Mouse (Mus musculus): ENCODE data around the gene Fgfr2. TPM values are rescaled to one million over a fixed set of nuclear protein-coding genes. Genes with fewer than 3 reads are reported as not detected.
A peak's percentile ranks its signal among the peaks of the same experiment; 100 is the strongest.
"Not testable (repeated sequence)": the region's sequence is repeated elsewhere in the genome, so short reads cannot be mapped to it uniquely, and the experiment has no call there.

Gene Fgfr2
- polyA plus RNA-seq, 1 experiment = 52.3 TPM

GRCm38 (mm10) chr7:130678414-130678813 is 2444.7 kb downstream of the Fgfr2 start:
- no peak for DNase-seq (ENCODE audit: low read depth)
- no peak for TF ChIP-seq POLR2A (IDR thresholded peaks at IDR 0.05; ENCODE audit: borderline replicate concordance, extremely low read depth, insufficient read depth, insufficient read length, poor library complexity, severe bottlenecking)
- TF ChIP-seq CTCF (IDR thresholded peaks at IDR 0.05; ENCODE audit: borderline replicate concordance, extremely low read depth, insufficient read depth, insufficient read length) = no peak

- no peak for TF ChIP-seq CTCF (IDR thresholded peaks at IDR 0.05; ENCODE audit: borderline replicate concordance, extremely low read depth, insufficient read depth, insufficient read length)
- TF ChIP-seq POLR2A (IDR thresholded peaks at IDR 0.05; ENCODE audit: borderline replicate concordance, extremely low read depth, insufficient read depth, insufficient read length, poor library complexity, severe bottlenecking) = no peak
- no peak for DNase-seq (ENCODE audit: low read depth)
These were observed 2445.4 kb downstream of the Fgfr2 start for GRCm38 (mm10) chr7:130677541-130678274.

GRCm38 (mm10) chr7:130676885-130677540 is 2446.1 kb downstream of the Fgfr2 start:
- DNase-seq (ENCODE audit: low read depth) = peak; percentile 84
- no peak for TF ChIP-seq CTCF (IDR thresholded peaks at IDR 0.05; ENCODE audit: borderline replicate concordance, extremely low read depth, insufficient read depth, insufficient read length)
- TF ChIP-seq POLR2A (IDR thresholded peaks at IDR 0.05; ENCODE audit: borderline replicate concordance, extremely low read depth, insufficient read depth, insufficient read length, poor library complexity, severe bottlenecking) = no peak

GRCm38 (mm10) chr7:130674526-130674925 is 2448.6 kb downstream of the Fgfr2 start:
- TF ChIP-seq POLR2A (IDR thresholded peaks at IDR 0.05; ENCODE audit: borderline replicate concordance, extremely low read depth, insufficient read depth, insufficient read length, poor library complexity, severe bottlenecking) (no peak), CTCF (IDR thresholded peaks at IDR 0.05; ENCODE audit: borderline replicate concordance, extremely low read depth, insufficient read depth, insufficient read length) (no peak)
- DNase-seq (ENCODE audit: low read depth) = no peak

GRCm38 (mm10) chr7:130673169-130674033 is 2449.7 kb downstream of the Fgfr2 start:
- TF ChIP-seq CTCF (IDR thresholded peaks at IDR 0.05; ENCODE audit: borderline replicate concordance, extremely low read depth, insufficient read depth, insufficient read length) (peak; percentile 84), POLR2A (IDR thresholded peaks at IDR 0.05; ENCODE audit: borderline replicate concordance, extremely low read depth, insufficient read depth, insufficient read length, poor library complexity, severe bottlenecking) (no peak)
- peak; percentile 81 for DNase-seq (ENCODE audit: low read depth)

GRCm38 (mm10) chr7:130671301-130671700 is 2451.8 kb downstream of the Fgfr2 start:
- no peak for TF ChIP-seq CTCF (IDR thresholded peaks at IDR 0.05; ENCODE audit: borderline replicate concordance, extremely low read depth, insufficient read depth, insufficient read length)
- TF ChIP-seq POLR2A (IDR thresholded peaks at IDR 0.05; ENCODE audit: borderline replicate concordance, extremely low read depth, insufficient read depth, insufficient read length, poor library complexity, severe bottlenecking) = no peak
- peak; percentile 35 for DNase-seq (ENCODE audit: low read depth)

- TF ChIP-seq POLR2A (IDR thresholded peaks at IDR 0.05; ENCODE audit: borderline replicate concordance, extremely low read depth, insufficient read depth, insufficient read length, poor library complexity, severe bottlenecking) (no peak), CTCF (IDR thresholded peaks at IDR 0.05; ENCODE audit: borderline replicate concordance, extremely low read depth, insufficient read depth, insufficient read length) (no peak)
- no peak for DNase-seq (ENCODE audit: low read depth)
These were observed 2452.8 kb downstream of the Fgfr2 start for GRCm38 (mm10) chr7:130670358-130670757.

GRCm38 (mm10) chr7:130669370-130669881 is 2453.7 kb downstream of the Fgfr2 start:
- TF ChIP-seq POLR2A (IDR thresholded peaks at IDR 0.05; ENCODE audit: borderline replicate concordance, extremely low read depth, insufficient read depth, insufficient read length, poor library complexity, severe bottlenecking) (no peak), CTCF (IDR thresholded peaks at IDR 0.05; ENCODE audit: borderline replicate concordance, extremely low read depth, insufficient read depth, insufficient read length) (no peak)
- peak; percentile 89 for DNase-seq (ENCODE audit: low read depth)

GRCm38 (mm10) chr7:130668729-130669281 is 2454.3 kb downstream of the Fgfr2 start:
- DNase-seq (ENCODE audit: low read depth) = peak; percentile 54
- TF ChIP-seq POLR2A (IDR thresholded peaks at IDR 0.05; ENCODE audit: borderline replicate concordance, extremely low read depth, insufficient read depth, insufficient read length, poor library complexity, severe bottlenecking) (no peak), CTCF (IDR thresholded peaks at IDR 0.05; ENCODE audit: borderline replicate concordance, extremely low read depth, insufficient read depth, insufficient read length) (no peak)

- DNase-seq (ENCODE audit: low read depth) = not testable (repeated sequence)
These were observed 2455.1 kb downstream of the Fgfr2 start for GRCm38 (mm10) chr7:130668013-130668412.

- TF ChIP-seq POLR2A (IDR thresholded peaks at IDR 0.05; ENCODE audit: borderline replicate concordance, extremely low read depth, insufficient read depth, insufficient read length, poor library complexity, severe bottlenecking) (no peak), CTCF (IDR thresholded peaks at IDR 0.05; ENCODE audit: borderline replicate concordance, extremely low read depth, insufficient read depth, insufficient read length) (no peak)
- no peak for DNase-seq (ENCODE audit: low read depth)
These were observed 2457.8 kb downstream of the Fgfr2 start for GRCm38 (mm10) chr7:130665358-130665757.

Measured in brain, embryonic 14.5 days (tissue).